Mouse (Mus musculus) testis, adult 2 months (tissue): ENCODE results near the gene Ankrd33b.

Experiments
- CTCF ChIP-seq: fragments of 200-500 bp; IDR thresholded peaks from 2 replicates; pipeline ENCODE4 v1.5.1; 2012; ENCODE audit warnings: low read depth, mild to moderate bottlenecking, inconsistent platforms, low read length, moderate library complexity; ENCODE audit not compliant: control insufficient read depth, insufficient read depth, insufficient replicate concordance
- POLR2A ChIP-seq: fragments of 200-500 bp; IDR thresholded peaks from 2 replicates; pipeline ENCODE4 v1.6.1; 2012; ENCODE audit warnings: low read depth, mild to moderate bottlenecking, inconsistent platforms, low read length, moderate library complexity; ENCODE audit not compliant: control insufficient read depth

DNA sequence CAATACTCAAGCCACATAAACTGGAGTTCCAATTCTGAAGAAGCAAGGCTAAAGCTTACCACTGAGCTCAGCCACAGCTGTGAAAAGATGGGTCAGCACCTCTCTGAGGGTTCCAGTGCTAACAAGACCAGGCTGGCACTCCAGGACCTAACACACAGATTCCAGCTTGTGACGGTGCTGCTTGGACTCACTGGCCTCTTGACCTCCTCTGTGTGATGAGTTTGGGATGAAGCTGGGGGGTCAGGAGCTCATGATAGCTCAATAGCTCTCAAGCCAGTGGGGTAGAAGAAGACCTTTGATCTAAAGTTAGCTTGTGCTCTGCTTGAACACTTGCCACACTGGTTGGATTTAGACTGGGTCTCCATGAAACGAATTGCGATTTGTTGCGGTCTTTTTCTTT, 60.8 kb downstream of the Ankrd33b start:
- TF ChIP-seq POLR2A = no peak
- no peak for TF ChIP-seq CTCF
